Mouse (Mus musculus): Measurements from ENCODE around the gene 9430097D07Rik. TPM values are rescaled to one million over a fixed set of nuclear protein-coding genes. Genes with fewer than 3 reads are reported as not detected.

9430097D07Rik gene
- total and polyA plus RNA-seq, 2 experiments from 2014 or later: 0.16 to 0.69 TPM

DNA sequence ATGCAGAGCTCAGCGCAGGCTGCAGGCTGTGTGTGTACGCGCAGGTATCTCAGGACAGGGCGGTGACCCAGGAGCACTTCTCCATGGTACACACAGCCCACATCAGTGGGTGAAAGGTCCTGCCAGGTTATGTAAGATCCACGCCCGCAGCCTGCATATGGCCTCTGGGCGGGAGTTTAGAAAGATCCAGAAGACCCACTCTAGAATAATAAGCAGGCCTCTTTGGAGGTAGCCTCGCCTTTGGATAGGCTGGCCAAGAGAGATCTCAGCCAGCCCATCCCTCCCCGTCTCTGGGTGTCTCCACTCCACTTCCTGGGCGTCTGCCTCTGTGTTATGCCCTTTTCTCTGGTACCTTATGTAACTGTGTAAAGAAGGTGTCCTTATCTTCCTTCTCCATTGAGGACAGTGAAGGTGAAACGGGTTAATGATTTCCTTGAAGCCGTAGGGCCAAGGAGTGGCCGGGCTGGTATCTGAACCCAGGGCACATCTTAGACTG lies 50.9 kb downstream of the 9430097D07Rik start:
- no peak overlapping the region for H3K4me3 ChIP-seq (ENCODE audit: low read depth, low read length)
- H3K4me2 ChIP-seq (ENCODE audit: low read depth, low read length, poor library complexity, severe bottlenecking): no peak overlapping the region
- DNase-seq (ENCODE audit: low spot score) (no peak), ATAC-seq (ENCODE audit: low FRiP score) (no peak)
- H3K27me3 ChIP-seq (ENCODE audit: insufficient read depth, low read length): no peaks in the 10 kb centered on the region
- no peak overlapping the region for H3K9ac ChIP-seq (replicated peaks; ENCODE audit: low read length, poor library complexity, severe bottlenecking)
- H3K36me3 ChIP-seq (ENCODE audit: insufficient read depth, low read length): no peaks in the 10 kb centered on the region
- no peaks in the 10 kb centered on the region for H3K9me3 ChIP-seq (ENCODE audit: low read length)
- no peak for TF ChIP-seq CTCF (IDR thresholded peaks at IDR 0.05)
- no peaks in the 10 kb centered on the region for H3K4me1 ChIP-seq (ENCODE audit: insufficient read depth, low read length)
- H3K27ac ChIP-seq (ENCODE audit: low read depth, low read length): no peak overlapping the region
- 92% methylated on average over 13 of the region's 13 CpGs for WGBS

Other genes starting within 250 kb of the 9430097D07Rik start
- 63.7 and 81.8 TPM in 2 replicates for gene Ciz1, start 223.4 kb downstream of the 9430097D07Rik start, total RNA-seq (2014; rRNA removed)
- 47.3 and 48.8 TPM in 2 replicates for gene Ciz1, start 223.4 kb downstream of the 9430097D07Rik start, polyA plus RNA-seq (2015; fragmentation: Nextera tagmentation; extraction: Ambion mirVana)
- 170 and 186 TPM in 2 replicates for gene Dnm1, start 222.3 kb downstream of the 9430097D07Rik start, total RNA-seq (2014; rRNA removed)
- 105 and 107 TPM in 2 replicates for gene Dnm1, start 222.3 kb downstream of the 9430097D07Rik start, polyA plus RNA-seq (2015; fragmentation: Nextera tagmentation; extraction: Ambion mirVana)
- gene 1110008P14Rik, start 193.7 kb downstream of the 9430097D07Rik start, total RNA-seq (2014; rRNA removed): 336 and 450 TPM in 2 replicates
- 198 and 224 TPM in 2 replicates for gene 1110008P14Rik, start 193.7 kb downstream of the 9430097D07Rik start, polyA plus RNA-seq (2015; fragmentation: Nextera tagmentation; extraction: Ambion mirVana)
- gene Lcn2, start 187.4 kb downstream of the 9430097D07Rik start, total RNA-seq (2014; rRNA removed): 0.57 TPM in 1 of 2 replicates, not detected in the other
- gene Lcn2, start 187.4 kb downstream of the 9430097D07Rik start, polyA plus RNA-seq (2015; fragmentation: Nextera tagmentation; extraction: Ambion mirVana): 0.35 and 0.44 TPM in 2 replicates
- gene Ptges2, start 179.8 kb downstream of the 9430097D07Rik start, total RNA-seq (2014; rRNA removed): 33.3 and 41.1 TPM in 2 replicates
- 56.2 and 62.3 TPM in 2 replicates for gene Ptges2, start 179.8 kb downstream of the 9430097D07Rik start, polyA plus RNA-seq (2015; fragmentation: Nextera tagmentation; extraction: Ambion mirVana)
- gene Naif1, start 125.2 kb downstream of the 9430097D07Rik start, total RNA-seq (2014; rRNA removed): 2.4 and 3.2 TPM in 2 replicates
- 3.0 and 3.2 TPM in 2 replicates for gene Naif1, start 125.2 kb downstream of the 9430097D07Rik start, polyA plus RNA-seq (2015; fragmentation: Nextera tagmentation; extraction: Ambion mirVana)
- 60.6 and 69.2 TPM in 2 replicates for gene Slc25a25, start 124.2 kb downstream of the 9430097D07Rik start, total RNA-seq (2014; rRNA removed)
- 52.0 and 53.4 TPM in 2 replicates for gene Slc25a25, start 124.2 kb downstream of the 9430097D07Rik start, polyA plus RNA-seq (2015; fragmentation: Nextera tagmentation; extraction: Ambion mirVana)
- gene Fam102a, start 40.4 kb downstream of the 9430097D07Rik start, total RNA-seq (2014; rRNA removed): 21.5 and 24.4 TPM in 2 replicates
- gene Fam102a, start 40.4 kb downstream of the 9430097D07Rik start, polyA plus RNA-seq (2015; fragmentation: Nextera tagmentation; extraction: Ambion mirVana): 6.8 and 7.2 TPM in 2 replicates
- gene Dpm2, start 4.8 kb downstream of the 9430097D07Rik start, total RNA-seq (2014; rRNA removed): 70.0 and 73.3 TPM in 2 replicates
- 135 and 143 TPM in 2 replicates for gene Dpm2, start 4.8 kb downstream of the 9430097D07Rik start, polyA plus RNA-seq (2015; fragmentation: Nextera tagmentation; extraction: Ambion mirVana)
- 19.3 and 20.0 TPM in 2 replicates for gene Pip5kl1, start 887 bp downstream of the 9430097D07Rik start, total RNA-seq (2014; rRNA removed)
- gene Pip5kl1, start 887 bp downstream of the 9430097D07Rik start, polyA plus RNA-seq (2015; fragmentation: Nextera tagmentation; extraction: Ambion mirVana): 16.5 and 26.5 TPM in 2 replicates
- gene St6galnac4, start 11.4 kb upstream of the 9430097D07Rik start, total RNA-seq (2014; rRNA removed): 50.9 and 51.1 TPM in 2 replicates
- gene St6galnac4, start 11.4 kb upstream of the 9430097D07Rik start, polyA plus RNA-seq (2015; fragmentation: Nextera tagmentation; extraction: Ambion mirVana): 38.0 and 38.6 TPM in 2 replicates
- 113 and 166 TPM in 2 replicates for gene St6galnac6, start 24.0 kb upstream of the 9430097D07Rik start, total RNA-seq (2014; rRNA removed)
- gene St6galnac6, start 24.0 kb upstream of the 9430097D07Rik start, polyA plus RNA-seq (2015; fragmentation: Nextera tagmentation; extraction: Ambion mirVana): 42.1 and 45.2 TPM in 2 replicates
- gene Ak1, start 46.1 kb upstream of the 9430097D07Rik start, total RNA-seq (2014; rRNA removed): 99.6 and 107 TPM in 2 replicates
- 114 and 133 TPM in 2 replicates for gene Ak1, start 46.1 kb upstream of the 9430097D07Rik start, polyA plus RNA-seq (2015; fragmentation: Nextera tagmentation; extraction: Ambion mirVana)
- 16.7 and 20.0 TPM in 2 replicates for gene Eng, start 70.9 kb upstream of the 9430097D07Rik start, total RNA-seq (2014; rRNA removed)
- 20.3 and 21.3 TPM in 2 replicates for gene Eng, start 70.9 kb upstream of the 9430097D07Rik start, polyA plus RNA-seq (2015; fragmentation: Nextera tagmentation; extraction: Ambion mirVana)
- gene Fpgs, start 128.5 kb upstream of the 9430097D07Rik start, total RNA-seq (2014; rRNA removed): 24.6 and 25.9 TPM in 2 replicates
- 25.1 and 29.6 TPM in 2 replicates for gene Fpgs, start 128.5 kb upstream of the 9430097D07Rik start, polyA plus RNA-seq (2015; fragmentation: Nextera tagmentation; extraction: Ambion mirVana)
- gene Cdk9, start 137.4 kb upstream of the 9430097D07Rik start, total RNA-seq (2014; rRNA removed): 88.1 and 92.4 TPM in 2 replicates
- gene Cdk9, start 137.4 kb upstream of the 9430097D07Rik start, polyA plus RNA-seq (2015; fragmentation: Nextera tagmentation; extraction: Ambion mirVana): 58.2 and 59.4 TPM in 2 replicates
- gene Sh2d3c, start 145.4 kb upstream of the 9430097D07Rik start, total RNA-seq (2014; rRNA removed): 43.7 and 46.2 TPM in 2 replicates
- gene Sh2d3c, start 145.4 kb upstream of the 9430097D07Rik start, polyA plus RNA-seq (2015; fragmentation: Nextera tagmentation; extraction: Ambion mirVana): 54.4 and 54.6 TPM in 2 replicates
- gene 6330409D20Rik, start 165.3 kb upstream of the 9430097D07Rik start, total RNA-seq (2014; rRNA removed): 2.5 and 3.8 TPM in 2 replicates
- 3.7 and 4.0 TPM in 2 replicates for gene 6330409D20Rik, start 165.3 kb upstream of the 9430097D07Rik start, polyA plus RNA-seq (2015; fragmentation: Nextera tagmentation; extraction: Ambion mirVana)
- gene Tor2a, start 181.6 kb upstream of the 9430097D07Rik start, total RNA-seq (2014; rRNA removed): 43.8 and 72.8 TPM in 2 replicates
- gene Tor2a, start 181.6 kb upstream of the 9430097D07Rik start, polyA plus RNA-seq (2015; fragmentation: Nextera tagmentation; extraction: Ambion mirVana): 42.0 and 44.9 TPM in 2 replicates
- gene Ttc16, start 199.9 kb upstream of the 9430097D07Rik start, total RNA-seq (2014; rRNA removed): 0.90 and 3.2 TPM in 2 replicates
- 0.32 and 0.44 TPM in 2 replicates for gene Ttc16, start 199.9 kb upstream of the 9430097D07Rik start, polyA plus RNA-seq (2015; fragmentation: Nextera tagmentation; extraction: Ambion mirVana)
- gene Ptrh1, start 200.1 kb upstream of the 9430097D07Rik start, total RNA-seq (2014; rRNA removed): 2.1 and 2.7 TPM in 2 replicates
- gene Ptrh1, start 200.1 kb upstream of the 9430097D07Rik start, polyA plus RNA-seq (2015; fragmentation: Nextera tagmentation; extraction: Ambion mirVana): 3.8 and 3.9 TPM in 2 replicates
- 0.19 and 1.4 TPM in 2 replicates for gene Cfap157, start 208.7 kb upstream of the 9430097D07Rik start, total RNA-seq (2014; rRNA removed)
- 0.48 and 1.1 TPM in 2 replicates for gene Cfap157, start 208.7 kb upstream of the 9430097D07Rik start, polyA plus RNA-seq (2015; fragmentation: Nextera tagmentation; extraction: Ambion mirVana)

Data from midbrain, postnatal 0 days (tissue).